Comparison of ENCODE assay signal across 16 mouse cellular contexts in genomic region chr6:53750539-53750938, GRCm38 (mm10).
"Had no signal": no experiment of that assay in that cellular context is flagged by ENCODE, and none has a peak within 500 bp of the region (broad histone marks: within the 10 kb centered on the region; RNA-seq: fewer than 3 reads in every experiment).

No protein-coding gene starts in this region.

- H3K4me3 ChIP-seq: neural tube, embryonic 13.5 days; neural tube, embryonic 15.5 days; stomach, embryonic 15.5 days had no signal

- H3K4me2 ChIP-seq: neural tube, embryonic 13.5 days; neural tube, embryonic 15.5 days; stomach, embryonic 15.5 days had no signal

- H3K36me3 ChIP-seq: neural tube, embryonic 13.5 days; neural tube, embryonic 15.5 days; stomach, embryonic 15.5 days had no signal

- H3K27me3 ChIP-seq: neural tube, embryonic 13.5 days; neural tube, embryonic 15.5 days; stomach, embryonic 15.5 days had no signal

- H3K9ac ChIP-seq: neural tube, embryonic 13.5 days; neural tube, embryonic 15.5 days; stomach, embryonic 15.5 days had no signal

- H3K27ac ChIP-seq: neural tube, embryonic 13.5 days; neural tube, embryonic 15.5 days; stomach, embryonic 15.5 days; stomach, postnatal 0 days had no signal

- H3K9me3 ChIP-seq: neural tube, embryonic 13.5 days; neural tube, embryonic 15.5 days; stomach, embryonic 15.5 days had no signal

- DNase-seq: retina, postnatal 1 day; right cerebral cortex, adult 18-20 months; right cerebral cortex, postnatal 14 days; right cerebral cortex, postnatal 25 days; right cerebral cortex, postnatal 4 days; spleen, adult 18-20 months; thymus, adult 18-20 months; thymus, adult 2 months; thymus, postnatal 14 days; thymus, postnatal 25 days; thymus, postnatal 36 days; thymus, postnatal 4 days had no signal

- H3K4me1 ChIP-seq: neural tube, embryonic 13.5 days; neural tube, embryonic 15.5 days; stomach, embryonic 15.5 days had no signal
